Mouse (Mus musculus): ENCODE measurements at regions not wholly inside any gene's neighbourhood (a gene's known extent, or its start where the extent isn't known, plus 50 kb on each side); places are given as distances from the start of the nearest gene placed in this dataset.

DNA sequence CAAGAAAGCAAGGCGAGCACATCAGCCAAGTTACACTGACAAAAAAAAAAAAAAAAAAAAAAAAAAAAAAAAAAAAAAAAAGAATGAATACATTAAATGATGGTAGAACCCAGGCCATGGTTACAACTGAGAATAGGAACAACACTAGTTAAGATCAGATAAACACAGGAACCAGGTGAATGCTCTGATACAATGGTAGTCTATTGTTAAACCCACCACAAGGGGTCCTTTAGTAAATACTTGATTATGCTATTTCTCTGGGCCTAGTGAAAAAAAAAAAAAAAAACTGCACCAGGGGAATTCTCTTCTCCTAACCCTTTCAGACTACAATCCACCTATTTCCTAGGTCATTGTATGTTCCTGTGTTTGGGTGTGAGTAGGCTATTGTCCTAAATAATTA is 2289.7 kb downstream of the Cntnap5b start:
- no peaks in the 10 kb centered on the region for H3K4me1 ChIP-seq (ENCODE audit: insufficient read depth)
- TF ChIP-seq CTCF (IDR thresholded peaks at IDR 0.05; ENCODE audit: low read depth) = no peak
- no peak overlapping the region for H3K4me2 ChIP-seq
- ATAC-seq (ENCODE audit: insufficient read depth) = no peak
- no peaks in the 10 kb centered on the region for H3K36me3 ChIP-seq (ENCODE audit: insufficient read depth)
- no peaks in the 10 kb centered on the region for H3K27me3 ChIP-seq (ENCODE audit: insufficient read depth, low read length)
- H3K9ac ChIP-seq = no peak overlapping the region
- H3K9me3 ChIP-seq (ENCODE audit: low read depth, low read length) = no peaks in the 10 kb centered on the region
- 100% methylated on average over 1 of the region's 1 CpGs for WGBS
- no peak for DNase-seq
- H3K4me3 ChIP-seq (ENCODE audit: low read depth, low read length) = no peak overlapping the region
- no peak overlapping the region for H3K27ac ChIP-seq (ENCODE audit: low read depth)

DNA sequence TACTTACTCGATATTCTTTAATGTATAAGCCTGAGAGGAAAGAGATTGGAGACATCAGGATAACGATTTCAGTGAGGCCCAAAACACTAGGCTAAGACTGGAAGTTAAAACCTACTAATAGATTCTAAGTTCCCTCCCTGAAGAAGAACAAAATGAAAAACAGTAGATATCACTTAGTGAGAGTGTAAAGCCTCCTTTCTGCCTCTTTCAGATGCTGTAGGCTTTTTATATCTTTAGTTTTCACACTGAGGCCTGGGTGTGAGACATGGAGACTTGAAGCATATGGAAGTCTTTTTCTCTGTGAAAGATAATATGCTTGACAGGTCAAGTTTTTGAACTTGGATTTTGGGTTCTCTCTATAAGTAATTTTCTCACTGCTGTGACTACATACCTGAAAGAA is 2333.1 kb downstream of the Cntnap5b start:
- H3K9me3 ChIP-seq (ENCODE audit: low read depth, low read length) = no peaks in the 10 kb centered on the region
- H3K9ac ChIP-seq = no peak overlapping the region
- H3K27ac ChIP-seq (ENCODE audit: low read depth) = no peak overlapping the region
- 64% methylated on average over 2 of the region's 2 CpGs for WGBS
- no peaks in the 10 kb centered on the region for H3K36me3 ChIP-seq (ENCODE audit: insufficient read depth)
- ATAC-seq (ENCODE audit: insufficient read depth) = no peak
- DNase-seq = no peak
- no peaks in the 10 kb centered on the region for H3K4me1 ChIP-seq (ENCODE audit: insufficient read depth)
- H3K27me3 ChIP-seq (ENCODE audit: insufficient read depth, low read length) = no peaks in the 10 kb centered on the region
- TF ChIP-seq CTCF (IDR thresholded peaks at IDR 0.05; ENCODE audit: low read depth) = no peak
- no peak overlapping the region for H3K4me2 ChIP-seq
- H3K4me3 ChIP-seq (ENCODE audit: low read depth, low read length) = no peak overlapping the region

DNA sequence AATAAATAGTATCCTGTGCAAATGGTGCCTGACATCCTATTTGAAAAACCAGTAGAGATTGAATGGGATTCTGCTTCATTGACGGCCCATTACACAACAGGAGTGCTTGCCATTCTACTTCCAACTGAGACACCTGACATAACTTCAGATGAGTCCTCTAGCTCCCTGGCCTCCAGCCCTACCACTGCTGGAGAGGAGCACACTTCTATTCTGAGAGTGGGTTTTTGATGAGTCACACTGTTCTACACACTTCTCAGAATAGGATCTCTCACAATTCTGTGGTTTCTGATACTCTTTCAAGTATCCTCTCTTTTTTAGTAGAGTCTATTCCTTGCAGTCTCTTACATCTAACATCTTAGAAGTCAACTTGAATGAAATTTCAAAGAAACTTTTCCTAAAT is 2366.5 kb downstream of the Cntnap5b start:
- WGBS = 84% methylated on average over 1 of the region's 1 CpGs

DNA sequence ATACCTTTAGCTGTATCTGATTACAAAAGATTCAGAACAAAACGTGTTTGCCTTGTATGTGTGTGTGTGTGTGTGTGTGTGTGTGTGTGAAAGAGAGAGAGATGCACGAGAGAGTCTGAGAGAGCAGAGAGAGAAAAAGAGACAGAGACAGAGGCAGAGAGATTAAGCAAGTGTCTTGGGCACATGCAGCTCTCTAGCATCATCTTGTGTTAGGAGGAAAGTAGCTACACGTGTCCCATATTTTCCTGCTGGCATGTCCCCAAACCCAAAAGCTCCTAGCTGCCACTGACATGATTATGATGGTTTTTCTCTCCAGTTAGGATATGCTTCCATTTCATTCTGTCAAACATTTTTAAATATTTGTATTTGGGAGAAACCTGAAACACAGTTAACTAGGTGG is 2373.8 kb downstream of the Cntnap5b start:
- 42% methylated on average over 3 of the region's 3 CpGs for WGBS
- no peak for ATAC-seq (ENCODE audit: insufficient read depth)
- TF ChIP-seq CTCF (IDR thresholded peaks at IDR 0.05; ENCODE audit: low read depth) = 0 out of 2 replicates have a peak, but pooled peaks have one; percentile 8
- Histone ChIP-seq H3K27me3 (ENCODE audit: insufficient read depth, low read length) (no peaks in the 10 kb centered on the region), H3K4me3 (ENCODE audit: low read depth, low read length) (no peak overlapping the region), H3K9ac (no peak overlapping the region), H3K4me1 (ENCODE audit: insufficient read depth) (no peaks in the 10 kb centered on the region), H3K9me3 (ENCODE audit: low read depth, low read length) (no peaks in the 10 kb centered on the region), H3K4me2 (no peak overlapping the region), H3K27ac (ENCODE audit: low read depth) (no peak overlapping the region), H3K36me3 (ENCODE audit: insufficient read depth) (no peaks in the 10 kb centered on the region)
- DNase-seq = peak; percentile 4

More for the DNA sequence above, 2366.5 kb downstream of the Cntnap5b start:
- Histone ChIP-seq H3K27me3 (ENCODE audit: insufficient read depth, low read length) (no peaks in the 10 kb centered on the region), H3K4me1 (ENCODE audit: insufficient read depth) (no peaks in the 10 kb centered on the region), H3K4me3 (ENCODE audit: low read depth, low read length) (no peak overlapping the region), H3K9ac (no peak overlapping the region), H3K36me3 (ENCODE audit: insufficient read depth) (no peaks in the 10 kb centered on the region), H3K9me3 (ENCODE audit: low read depth, low read length) (no peaks in the 10 kb centered on the region), H3K4me2 (no peak overlapping the region), H3K27ac (ENCODE audit: low read depth) (no peak overlapping the region)
- TF ChIP-seq CTCF (IDR thresholded peaks at IDR 0.05; ENCODE audit: low read depth) = no peak
- DNase-seq (no peak), ATAC-seq (ENCODE audit: insufficient read depth) (no peak)

DNA sequence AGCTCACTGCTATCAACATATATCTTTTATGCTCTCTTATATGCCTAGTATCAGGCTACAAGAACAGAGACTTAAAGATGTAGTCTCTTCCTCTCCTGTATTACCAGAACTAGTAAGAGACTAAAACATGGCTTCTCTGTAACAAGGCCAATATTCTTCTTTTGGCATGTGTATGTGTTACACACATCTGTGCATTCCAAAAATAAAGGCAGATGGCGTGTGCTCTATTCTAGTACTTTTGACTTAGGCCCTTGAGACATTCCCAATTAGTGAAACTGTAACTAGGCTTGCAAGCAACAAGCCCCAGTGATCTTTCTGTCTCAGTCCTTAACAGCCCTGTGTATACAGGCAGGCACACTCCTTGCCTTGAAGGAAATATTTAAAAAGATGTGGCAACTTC is 2394.1 kb downstream of the Cntnap5b start:
- Histone ChIP-seq H3K4me2 (no peak overlapping the region), H3K9me3 (ENCODE audit: low read depth, low read length) (no peaks in the 10 kb centered on the region), H3K4me1 (ENCODE audit: insufficient read depth) (no peaks in the 10 kb centered on the region), H3K9ac (no peak overlapping the region), H3K36me3 (ENCODE audit: insufficient read depth) (no peaks in the 10 kb centered on the region), H3K27me3 (ENCODE audit: insufficient read depth, low read length) (no peaks in the 10 kb centered on the region), H3K27ac (ENCODE audit: low read depth) (no peak overlapping the region), H3K4me3 (ENCODE audit: low read depth, low read length) (no peak overlapping the region)
- ATAC-seq (ENCODE audit: insufficient read depth) (no peak), DNase-seq (no peak)
- 91% methylated on average over 1 of the region's 1 CpGs for WGBS
- no peak for TF ChIP-seq CTCF (IDR thresholded peaks at IDR 0.05; ENCODE audit: low read depth)

- 44% methylated on average over 3 of the region's 3 CpGs for WGBS
- H3K9me3 ChIP-seq (ENCODE audit: low read depth, low read length) = no peaks in the 10 kb centered on the region
- TF ChIP-seq CTCF (IDR thresholded peaks at IDR 0.05; ENCODE audit: low read depth) = no peak
- DNase-seq (no peak), ATAC-seq (ENCODE audit: insufficient read depth) (no peak)
- no peaks in the 10 kb centered on the region for H3K4me1 ChIP-seq (ENCODE audit: insufficient read depth)
- no peak overlapping the region for H3K27ac ChIP-seq (ENCODE audit: low read depth)
- H3K36me3 ChIP-seq (ENCODE audit: insufficient read depth) = no peaks in the 10 kb centered on the region
- H3K4me3 ChIP-seq (ENCODE audit: low read depth, low read length) = no peak overlapping the region
- H3K4me2 ChIP-seq = no peak overlapping the region
- no peaks in the 10 kb centered on the region for H3K27me3 ChIP-seq (ENCODE audit: insufficient read depth, low read length)
- H3K9ac ChIP-seq = no peak overlapping the region
Measured at GRCm38 (mm10) chr1:102170566-102171286, 2398.2 kb downstream of the Cntnap5b start.

GRCm38 (mm10) chr1:102185925-102186324 is 2413.4 kb downstream of the Cntnap5b start:
- H3K36me3 ChIP-seq (ENCODE audit: insufficient read depth) = no peaks in the 10 kb centered on the region
- no peak overlapping the region for H3K9ac ChIP-seq
- no peak for ATAC-seq (ENCODE audit: insufficient read depth)
- no peak overlapping the region for H3K4me2 ChIP-seq
- no peaks in the 10 kb centered on the region for H3K9me3 ChIP-seq (ENCODE audit: low read depth, low read length)
- 48% methylated on average over 3 of the region's 3 CpGs for WGBS
- H3K4me3 ChIP-seq (ENCODE audit: low read depth, low read length) = no peak overlapping the region
- no peaks in the 10 kb centered on the region for H3K4me1 ChIP-seq (ENCODE audit: insufficient read depth)
- H3K27me3 ChIP-seq (ENCODE audit: insufficient read depth, low read length) = no peaks in the 10 kb centered on the region
- no peak overlapping the region for H3K27ac ChIP-seq (ENCODE audit: low read depth)
- TF ChIP-seq CTCF (IDR thresholded peaks at IDR 0.05; ENCODE audit: low read depth) = no peak
- DNase-seq = no peak
